Mouse (Mus musculus) midbrain, embryonic 15.5 days (tissue): ENCODE measurements at regions not wholly inside any gene's neighbourhood (a gene's known extent, or its start where the extent isn't known, plus 50 kb on each side); places are given as distances from the start of the nearest gene placed in this dataset.

Experiments
- ATAC-seq: fragments of 200-750 bp; cut with Nextera tagmentation; replicated peaks from 2 replicates; pipeline ENCODE4 v1.8.0; 2017; ENCODE audit warnings: moderate TSS enrichment
- H3K27ac ChIP-seq: fragments of 300-500 bp; sonication (generic); 2 replicates; pipeline ENCODE4 v1.5.1; 2015; ENCODE audit warnings: mild to moderate bottlenecking, inconsistent platforms
- H3K27me3 ChIP-seq: fragments of 300-500 bp; sonication (generic); replicated peaks from 2 replicates; pipeline ENCODE4 v1.6.1; 2015; ENCODE audit warnings: inconsistent platforms
- H3K36me3 ChIP-seq: fragments of 300-500 bp; sonication (generic); replicated peaks from 2 replicates; pipeline ENCODE4 v1.6.1; 2015; ENCODE audit warnings: inconsistent platforms
- H3K4me1 ChIP-seq: fragments of 300-500 bp; sonication (generic); 2 replicates; pipeline ENCODE4 v1.6.1; 2015; ENCODE audit warnings: inconsistent platforms
- H3K4me2 ChIP-seq: fragments of 300-500 bp; sonication (generic); 2 replicates; pipeline ENCODE4 v1.6.1; 2015; ENCODE audit warnings: inconsistent platforms, mild to moderate bottlenecking, moderate library complexity
- H3K4me3 ChIP-seq: fragments of 300-500 bp; sonication (generic); 2 replicates; pipeline ENCODE4 v1.5.1; 2015; ENCODE audit warnings: mild to moderate bottlenecking, inconsistent platforms
- H3K9ac ChIP-seq: fragments of 300-500 bp; sonication (generic); 2 replicates; pipeline ENCODE4 v1.6.1; 2015; ENCODE audit warnings: mild to moderate bottlenecking, inconsistent platforms
- H3K9me3 ChIP-seq: fragments of 300-500 bp; sonication (generic); 2 replicates; pipeline ENCODE4 v1.6.1; 2016; ENCODE audit warnings: inconsistent platforms
- WGBS: fragments of 180-500 bp; shearing (Covaris S2); methylation state at CpG from one replicate; pipeline ENCODE4 v1.1.7; 2015; ENCODE audit warnings: mixed read lengths; 5-methylcytosine and 5-hydroxymethylcytosine counted together

DNA sequence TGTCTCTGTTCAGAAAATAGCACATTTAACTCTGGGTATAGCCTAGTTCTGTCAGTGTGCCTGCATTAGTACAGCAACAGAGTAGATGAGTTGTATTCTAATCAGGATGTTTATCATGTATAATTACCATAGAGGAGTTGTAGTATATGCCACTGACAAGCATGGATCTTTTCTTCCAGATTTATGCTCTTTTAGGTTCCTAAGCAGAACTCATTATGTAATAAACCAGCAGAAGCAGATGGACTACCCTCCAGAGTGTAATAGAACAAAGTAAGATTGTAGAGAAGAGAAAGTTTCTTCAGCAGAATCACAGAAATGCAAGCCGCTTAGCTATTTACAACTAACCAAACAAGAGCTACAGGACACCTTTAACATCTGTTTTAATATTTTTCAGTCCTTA, 517.2 kb upstream of the Epha5 start:
- WGBS: 95% methylated on average over 1 of the region's 1 CpGs
- no peak overlapping the region for H3K27ac ChIP-seq
- H3K4me3 ChIP-seq: no peak overlapping the region
- H3K9ac ChIP-seq: no peak overlapping the region
- H3K4me1 ChIP-seq: no peaks in the 10 kb centered on the region
- no peak overlapping the region for H3K4me2 ChIP-seq
- no peaks in the 10 kb centered on the region for H3K9me3 ChIP-seq
- no peaks in the 10 kb centered on the region for H3K27me3 ChIP-seq
- no peak for ATAC-seq
- no peaks in the 10 kb centered on the region for H3K36me3 ChIP-seq

DNA sequence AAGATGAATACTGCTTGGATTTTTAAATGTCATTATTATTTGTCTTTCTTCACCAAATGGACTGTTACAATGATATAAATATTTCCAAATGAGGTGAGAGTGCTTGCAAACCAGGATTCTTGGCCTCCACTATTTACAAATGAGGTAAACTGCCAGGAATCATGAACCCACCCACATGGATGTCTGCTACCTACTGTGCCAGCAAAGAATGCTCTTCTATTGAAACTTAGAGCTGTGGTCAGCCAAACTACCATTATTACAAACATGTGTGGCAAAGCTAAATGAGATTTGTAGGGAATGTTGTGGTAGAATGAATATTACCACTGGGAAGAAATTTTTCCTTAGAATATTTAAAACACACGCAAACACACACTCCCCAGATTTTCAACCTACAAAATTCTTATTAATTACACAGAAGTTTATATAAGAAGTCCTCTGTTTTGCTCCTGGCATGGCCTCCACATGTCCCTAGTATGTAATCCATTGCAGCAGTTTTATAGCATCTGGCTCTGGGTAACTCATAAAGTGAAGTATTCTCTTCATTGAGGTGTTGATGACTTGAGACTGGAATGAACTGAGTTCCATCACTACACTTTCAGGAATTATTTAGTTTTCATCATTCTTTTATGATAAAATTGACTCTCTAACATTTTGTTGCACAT, 500.6 kb upstream of the Epha5 start:
- Histone ChIP-seq H3K4me1 (no peaks in the 10 kb centered on the region), H3K27me3 (no peaks in the 10 kb centered on the region), H3K27ac (no peak overlapping the region), H3K4me3 (no peak overlapping the region), H3K36me3 (no peaks in the 10 kb centered on the region), H3K9ac (no peak overlapping the region), H3K9me3 (no peaks in the 10 kb centered on the region), H3K4me2 (no peak overlapping the region)
- ATAC-seq: no peak
- WGBS: 88% methylated on average over 1 of the region's 1 CpGs

DNA sequence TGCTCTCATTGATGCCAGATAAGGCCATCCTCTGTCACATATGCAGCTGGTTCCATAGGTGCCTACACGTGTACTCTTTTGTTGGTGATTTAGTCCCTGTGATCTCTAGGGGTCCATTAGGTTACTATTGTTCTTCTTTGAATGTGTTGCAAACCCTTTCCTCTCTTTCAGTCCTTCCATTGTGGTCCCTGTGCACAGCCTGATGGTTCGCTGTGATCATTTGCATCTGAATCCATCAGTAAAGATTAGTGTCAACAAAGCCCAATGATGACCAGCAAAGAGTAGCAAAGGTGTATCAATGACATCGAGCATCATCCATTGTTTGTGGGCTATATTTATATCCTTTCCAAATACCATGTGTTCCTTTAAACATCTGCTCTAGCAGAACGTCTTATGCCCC, 484.5 kb upstream of the Epha5 start:
- ATAC-seq: no peak
- no peaks in the 10 kb centered on the region for H3K27me3 ChIP-seq
- no peak overlapping the region for H3K27ac ChIP-seq
- H3K9me3 ChIP-seq: no peaks in the 10 kb centered on the region
- H3K9ac ChIP-seq: no peak overlapping the region
- no peak overlapping the region for H3K4me2 ChIP-seq
- H3K36me3 ChIP-seq: no peaks in the 10 kb centered on the region
- H3K4me1 ChIP-seq: no peaks in the 10 kb centered on the region
- WGBS: 22% methylated on average over 4 of the region's 4 CpGs
- H3K4me3 ChIP-seq: no peak overlapping the region

DNA sequence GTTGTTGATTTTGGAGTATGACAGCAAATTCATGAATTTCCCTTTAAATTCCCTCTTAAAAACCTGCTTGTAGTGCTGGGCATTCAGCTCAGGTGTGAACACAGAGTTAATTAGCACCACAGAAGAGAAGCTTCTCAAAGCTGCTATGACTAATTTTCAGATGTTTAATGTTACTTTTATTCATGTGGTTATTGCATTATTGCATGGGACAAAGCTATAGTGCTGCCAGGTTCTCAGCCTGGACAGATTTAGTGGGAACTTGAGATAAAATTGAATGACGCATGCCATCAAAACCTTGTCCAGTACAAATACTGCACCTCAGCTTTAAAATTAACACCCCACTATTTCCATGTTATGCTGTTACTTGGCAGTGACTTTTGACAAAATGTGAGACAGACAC, 480.4 kb upstream of the Epha5 start:
- Histone ChIP-seq H3K4me3 (no peak overlapping the region), H3K4me2 (no peak overlapping the region), H3K27me3 (no peaks in the 10 kb centered on the region), H3K4me1 (no peaks in the 10 kb centered on the region), H3K36me3 (no peaks in the 10 kb centered on the region), H3K27ac (no peak overlapping the region), H3K9ac (no peak overlapping the region), H3K9me3 (no peaks in the 10 kb centered on the region)
- ATAC-seq: no peak
- WGBS: 96% methylated on average over 1 of the region's 1 CpGs

DNA sequence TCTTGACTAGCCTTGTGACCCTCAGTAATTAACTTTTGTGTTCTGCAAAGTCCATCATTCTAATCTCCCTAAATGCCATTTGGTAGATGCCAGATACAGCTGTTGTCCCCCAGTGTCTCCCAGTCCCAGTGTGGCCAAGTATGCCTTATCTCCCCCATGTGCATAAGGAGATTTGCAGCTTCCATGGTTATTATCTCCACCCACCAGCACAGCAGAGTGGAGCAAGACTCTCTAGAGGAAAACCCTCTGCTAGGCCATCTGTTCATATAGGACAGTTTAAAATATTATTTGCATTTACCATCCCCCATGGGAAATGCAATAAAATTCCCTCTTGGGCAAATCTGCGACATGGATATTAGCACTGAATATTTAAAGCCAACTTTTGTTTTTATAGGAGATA, 436.4 kb upstream of the Epha5 start:
- Histone ChIP-seq H3K4me3 (no peak overlapping the region), H3K27ac (no peak overlapping the region), H3K36me3 (no peaks in the 10 kb centered on the region), H3K9ac (no peak overlapping the region), H3K4me2 (no peak overlapping the region), H3K27me3 (no peaks in the 10 kb centered on the region), H3K4me1 (peaks cover 4% of the 10 kb centered on the region; the same call in 1 of the 2 replicates), H3K9me3 (no peaks in the 10 kb centered on the region)
- WGBS: 28% methylated on average over 1 of the region's 1 CpGs
- no peak for ATAC-seq

DNA sequence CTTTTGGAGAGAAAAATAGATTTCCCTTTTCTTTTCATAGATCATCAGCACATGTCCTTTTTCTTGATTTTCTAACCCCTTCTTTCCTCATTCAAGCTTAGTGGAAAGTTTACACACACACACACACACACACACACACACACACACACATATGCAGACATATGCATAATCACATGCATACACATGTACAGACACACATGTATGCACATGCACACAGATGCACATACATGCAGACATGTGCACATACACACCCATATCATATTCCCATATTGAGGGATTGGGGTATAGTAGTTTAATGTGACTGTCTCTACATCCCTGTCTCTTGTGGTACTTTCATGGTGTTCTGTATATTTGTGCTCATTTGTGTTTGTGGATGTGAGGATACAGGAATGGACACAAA, 432.0 kb upstream of the Epha5 start:
- H3K27ac ChIP-seq: peak overlapping the region; percentile 46; the same call in 1 of the 2 replicates
- H3K36me3 ChIP-seq: no peaks in the 10 kb centered on the region
- H3K27me3 ChIP-seq: no peaks in the 10 kb centered on the region
- no peak overlapping the region for H3K4me3 ChIP-seq
- no peaks in the 10 kb centered on the region for H3K9me3 ChIP-seq
- ATAC-seq: peak; percentile 53
- H3K4me1 ChIP-seq: peaks cover 7% of the 10 kb centered on the region; the same call in 1 of the 2 replicates
- H3K9ac ChIP-seq: no peak overlapping the region
- H3K4me2 ChIP-seq: no peak overlapping the region

DNA sequence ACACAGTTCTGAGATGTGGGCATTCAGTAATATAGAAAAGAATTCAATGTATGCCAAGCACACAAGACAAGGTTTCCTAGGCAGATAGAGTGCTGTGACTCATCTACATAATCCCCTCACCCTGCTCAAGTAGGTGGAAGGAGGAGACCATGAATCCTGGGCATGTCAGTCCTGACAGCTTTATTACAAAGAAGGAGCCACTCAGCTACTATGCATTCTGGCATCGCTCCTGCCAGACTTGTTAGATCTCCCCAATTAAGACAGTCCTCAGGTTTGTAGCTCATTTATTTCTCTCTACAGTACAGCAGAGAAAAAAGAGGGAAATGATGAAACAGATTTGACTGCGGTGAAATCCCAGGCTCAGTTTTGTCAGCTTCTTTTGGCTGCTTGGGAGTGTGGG, 431.6 kb upstream of the Epha5 start:
- no peak overlapping the region for H3K4me3 ChIP-seq
- H3K36me3 ChIP-seq: no peaks in the 10 kb centered on the region
- no peak overlapping the region for H3K9ac ChIP-seq
- H3K4me2 ChIP-seq: no peak overlapping the region
- H3K27me3 ChIP-seq: no peaks in the 10 kb centered on the region
- H3K27ac ChIP-seq: peak overlapping the region; percentile 46; the same call in 1 of the 2 replicates
- ATAC-seq: peak; percentile 96
- H3K9me3 ChIP-seq: no peaks in the 10 kb centered on the region
- 18% methylated on average over 2 of the region's 2 CpGs for WGBS
- H3K4me1 ChIP-seq: peaks cover 7% of the 10 kb centered on the region; the same call in 1 of the 2 replicates

DNA sequence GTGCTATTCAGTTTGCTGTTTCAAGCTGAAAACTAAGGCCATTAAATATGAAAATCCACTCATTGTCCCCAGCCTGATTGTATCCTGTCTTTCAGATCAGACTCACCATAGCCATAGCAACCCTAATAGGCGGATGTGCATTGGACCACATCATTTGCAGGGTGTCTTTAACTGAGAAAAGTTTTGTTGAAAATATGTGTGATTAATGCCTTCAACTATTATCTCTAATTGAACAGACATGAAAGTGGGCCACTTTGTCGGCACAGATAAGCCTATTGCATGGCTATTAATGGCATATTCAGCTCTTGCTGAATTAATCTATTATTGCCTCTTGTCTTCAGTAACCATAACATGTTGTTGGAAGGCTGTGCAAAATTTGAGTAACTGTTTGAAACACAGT, 394.3 kb upstream of the Epha5 start:
- WGBS: 8% methylated on average over 2 of the region's 2 CpGs
- Histone ChIP-seq H3K4me1 (no peaks in the 10 kb centered on the region), H3K27me3 (no peaks in the 10 kb centered on the region), H3K4me3 (no peak overlapping the region), H3K9me3 (no peaks in the 10 kb centered on the region), H3K9ac (no peak overlapping the region), H3K4me2 (no peak overlapping the region), H3K36me3 (no peaks in the 10 kb centered on the region), H3K27ac (no peak overlapping the region)
- peak; percentile 74 for ATAC-seq

DNA sequence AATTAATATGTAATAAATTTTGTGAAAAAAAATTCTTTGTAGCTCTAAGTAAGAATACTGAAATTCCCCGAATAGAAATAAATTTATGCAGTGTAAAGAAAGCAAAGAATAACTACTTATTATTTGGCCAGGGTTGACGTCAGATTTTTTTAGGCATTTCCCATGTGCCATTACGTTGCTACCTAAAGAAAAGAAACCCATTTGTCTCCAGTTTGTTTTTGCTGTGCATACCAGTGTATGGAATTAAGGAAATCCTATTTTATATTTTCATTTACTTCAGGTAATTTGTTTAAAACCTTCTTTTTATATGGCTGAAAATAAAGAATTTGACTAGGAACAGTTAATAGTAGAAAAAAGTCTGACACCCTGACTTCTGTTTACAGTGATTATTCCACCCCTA, 393.7 kb upstream of the Epha5 start:
- no peak for ATAC-seq
- 23% methylated on average over 3 of the region's 3 CpGs for WGBS

DNA sequence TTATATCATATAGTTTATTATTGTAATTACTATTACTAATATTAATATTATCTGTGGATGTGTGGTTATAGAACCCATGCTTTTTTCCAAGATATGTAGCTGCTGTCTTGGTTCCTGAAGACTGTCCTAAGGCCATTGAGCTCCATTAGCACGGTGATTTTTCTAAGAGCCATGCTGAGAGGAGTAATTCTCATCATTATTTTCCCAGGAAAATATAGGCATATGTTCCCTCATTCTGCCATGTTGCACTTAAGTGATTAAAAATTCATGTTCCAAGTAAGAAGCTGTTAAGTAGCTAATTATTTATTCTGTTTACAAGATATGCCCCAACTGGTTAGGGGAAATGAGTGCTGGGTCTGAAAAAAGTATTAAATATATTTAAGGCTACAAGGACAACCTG, 345.4 kb upstream of the Epha5 start:
- Histone ChIP-seq H3K4me1 (no peaks in the 10 kb centered on the region), H3K9ac (no peak overlapping the region), H3K27me3 (no peaks in the 10 kb centered on the region), H3K9me3 (no peaks in the 10 kb centered on the region), H3K27ac (no peak overlapping the region), H3K4me3 (no peak overlapping the region), H3K4me2 (no peak overlapping the region), H3K36me3 (no peaks in the 10 kb centered on the region)
- 59% methylated on average over 1 of the region's 1 CpGs for WGBS
- no peak for ATAC-seq

More for the DNA sequence above, 393.7 kb upstream of the Epha5 start:
- no peak overlapping the region for H3K9ac ChIP-seq
- no peaks in the 10 kb centered on the region for H3K27me3 ChIP-seq
- no peaks in the 10 kb centered on the region for H3K36me3 ChIP-seq
- no peak overlapping the region for H3K27ac ChIP-seq
- no peaks in the 10 kb centered on the region for H3K4me1 ChIP-seq
- no peak overlapping the region for H3K4me3 ChIP-seq
- H3K9me3 ChIP-seq: no peaks in the 10 kb centered on the region
- H3K4me2 ChIP-seq: no peak overlapping the region

DNA sequence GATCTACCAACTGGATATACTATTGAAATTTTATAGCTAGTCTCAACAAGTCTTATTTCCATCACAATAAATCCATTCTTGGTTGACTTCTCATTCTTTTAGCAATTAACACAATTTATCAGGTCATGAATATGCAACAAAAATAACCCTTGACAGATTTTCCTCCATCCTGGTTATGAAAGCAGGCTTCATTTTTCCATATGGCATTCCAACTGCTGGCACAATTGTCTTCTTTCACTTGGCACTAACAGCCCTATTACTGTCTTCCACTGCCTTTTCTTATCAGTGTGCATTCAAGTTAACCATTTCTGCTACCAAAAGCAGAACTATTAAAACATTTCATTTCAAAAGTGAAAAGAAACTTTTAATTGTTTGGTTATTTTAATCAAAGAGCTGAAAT, 334.9 kb upstream of the Epha5 start:
- Histone ChIP-seq H3K36me3 (no peaks in the 10 kb centered on the region), H3K9me3 (no peaks in the 10 kb centered on the region), H3K27me3 (no peaks in the 10 kb centered on the region), H3K4me2 (no peak overlapping the region), H3K4me3 (no peak overlapping the region), H3K4me1 (no peaks in the 10 kb centered on the region), H3K27ac (no peak overlapping the region), H3K9ac (no peak overlapping the region)
- ATAC-seq: no peak

DNA sequence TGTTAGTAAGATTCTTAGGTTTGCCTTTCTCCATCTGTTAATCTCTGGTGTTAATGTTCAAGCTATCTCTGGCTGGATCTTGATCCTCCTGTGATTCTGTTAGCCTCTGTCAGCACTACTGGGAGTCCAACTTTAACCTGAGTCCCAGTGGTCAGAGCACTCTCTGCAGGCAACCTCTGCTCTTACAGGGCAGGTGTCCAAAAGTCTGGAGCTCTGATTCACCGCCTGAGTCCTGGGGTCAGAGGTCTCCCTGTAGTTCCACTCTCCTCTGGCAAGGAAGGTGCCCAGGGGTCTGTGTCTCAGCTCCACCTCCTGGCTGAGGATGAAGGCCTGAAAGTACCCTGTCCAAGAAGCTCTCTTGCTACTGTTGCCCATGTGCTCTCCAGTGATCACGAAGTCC, 288.3 kb upstream of the Epha5 start:
- Histone ChIP-seq H3K4me2 (no peak overlapping the region), H3K9me3 (no peaks in the 10 kb centered on the region), H3K36me3 (no peaks in the 10 kb centered on the region), H3K4me3 (no peak overlapping the region), H3K4me1 (no peaks in the 10 kb centered on the region), H3K27ac (no peak overlapping the region), H3K27me3 (no peaks in the 10 kb centered on the region), H3K9ac (no peak overlapping the region)
- no peak for ATAC-seq
- 87% methylated on average over 2 of the region's 2 CpGs for WGBS

DNA sequence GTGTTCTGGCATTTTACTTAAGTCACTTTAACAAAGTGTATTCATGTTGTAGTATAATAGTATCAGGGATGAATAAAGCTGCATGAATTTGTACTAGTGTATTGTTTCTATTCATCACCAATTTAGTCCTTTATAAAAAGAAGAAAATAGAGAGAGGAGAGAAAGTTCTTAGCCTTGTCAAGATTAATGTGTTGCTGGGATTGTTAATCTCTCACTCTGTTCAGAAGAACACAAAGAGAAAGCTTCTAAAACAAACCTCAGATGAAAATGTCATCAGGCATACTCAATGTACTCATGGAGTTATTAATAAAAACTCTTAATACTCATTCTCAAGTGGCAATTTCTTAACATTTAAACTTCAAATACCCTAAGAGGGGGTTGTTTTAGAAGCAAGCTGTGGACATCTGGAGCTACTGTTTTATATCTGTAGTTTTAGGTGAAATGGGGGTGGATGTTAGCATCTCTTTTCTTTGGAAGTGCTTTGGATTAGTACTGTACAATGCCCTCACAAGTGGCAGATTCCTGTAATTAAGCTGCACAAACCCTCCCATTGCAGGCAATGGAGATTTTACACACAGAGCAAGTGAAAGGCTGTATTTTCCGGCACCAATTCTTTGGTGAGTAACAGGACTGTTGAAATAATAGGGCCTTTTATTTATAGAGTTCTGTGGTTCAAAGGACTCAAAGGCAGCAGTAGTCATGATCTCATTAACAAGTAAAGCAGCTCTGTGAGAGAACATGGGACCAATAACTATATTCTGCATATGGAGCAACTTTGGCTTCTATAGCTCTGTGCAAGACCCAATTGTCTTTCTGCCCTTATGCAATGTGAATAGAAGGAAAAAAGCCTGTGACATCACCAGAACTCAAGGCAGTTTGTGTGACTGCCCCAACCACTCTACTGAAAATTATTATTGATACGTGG, 273.4 kb upstream of the Epha5 start:
- Histone ChIP-seq H3K4me3 (no peak overlapping the region), H3K9me3 (no peaks in the 10 kb centered on the region), H3K9ac (no peak overlapping the region), H3K27ac (no peak overlapping the region), H3K36me3 (no peaks in the 10 kb centered on the region), H3K4me1 (no peaks in the 10 kb centered on the region), H3K27me3 (no peaks in the 10 kb centered on the region), H3K4me2 (no peak overlapping the region)
- ATAC-seq: no peak
- WGBS: 47% methylated on average over 2 of the region's 2 CpGs
